Mouse (Mus musculus) fat pad, adult 2 months (tissue): ENCODE results near the gene Ube2n.

Experiments used
- DNase-seq: peaks from one replicate; pipeline ENCODE4 v3.0.0-alpha.2; 2011; ENCODE audit warnings: low read depth, low spot score; ENCODE audit errors: extremely low read depth

Gene Ube2n

DNA sequence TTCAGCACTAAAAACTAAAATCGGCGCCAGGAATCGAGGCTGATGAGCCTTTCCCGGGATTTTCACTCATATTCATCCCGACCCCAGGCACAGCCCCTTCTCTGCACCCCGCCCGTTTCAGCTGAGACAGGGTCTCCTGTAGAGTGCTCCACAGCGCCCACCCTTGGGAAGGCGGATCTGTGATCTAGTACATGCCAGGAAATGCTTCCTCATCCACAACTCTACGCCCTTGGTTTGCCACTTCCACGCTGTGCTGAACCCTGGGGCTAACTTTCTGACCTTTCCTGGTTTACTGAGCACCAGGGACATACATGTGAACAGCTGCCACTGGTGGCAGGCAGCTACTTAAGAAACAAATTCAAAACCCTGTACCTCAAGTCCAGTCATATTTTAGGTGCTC is 40.9 kb downstream of the Ube2n start:
- DNase-seq: no peak

DNA sequence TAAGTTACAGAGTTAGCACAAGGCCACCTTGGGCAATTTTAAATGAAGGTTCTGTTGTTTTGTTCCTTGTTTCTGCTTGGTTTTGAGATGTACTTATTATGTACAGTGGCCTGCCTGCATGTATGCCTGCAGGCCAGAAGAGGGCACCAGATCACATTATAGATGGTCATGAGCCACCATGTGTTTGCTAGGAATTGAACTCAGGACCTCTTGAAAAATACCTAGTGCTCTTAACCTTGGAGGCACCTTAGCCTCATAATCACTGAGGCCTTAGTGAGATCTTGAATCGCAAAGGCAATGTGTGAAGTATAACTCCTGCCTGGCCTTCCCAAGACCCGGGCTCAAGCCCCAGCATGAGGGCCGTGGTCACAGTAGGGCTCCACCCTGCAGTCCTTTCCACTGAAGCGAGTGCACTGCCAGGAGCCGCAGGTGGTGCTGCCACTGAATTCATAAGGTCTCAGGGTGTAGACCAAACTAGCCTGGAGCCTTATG is 42.4 kb downstream of the Ube2n start:
- DNase-seq: no peak

DNA sequence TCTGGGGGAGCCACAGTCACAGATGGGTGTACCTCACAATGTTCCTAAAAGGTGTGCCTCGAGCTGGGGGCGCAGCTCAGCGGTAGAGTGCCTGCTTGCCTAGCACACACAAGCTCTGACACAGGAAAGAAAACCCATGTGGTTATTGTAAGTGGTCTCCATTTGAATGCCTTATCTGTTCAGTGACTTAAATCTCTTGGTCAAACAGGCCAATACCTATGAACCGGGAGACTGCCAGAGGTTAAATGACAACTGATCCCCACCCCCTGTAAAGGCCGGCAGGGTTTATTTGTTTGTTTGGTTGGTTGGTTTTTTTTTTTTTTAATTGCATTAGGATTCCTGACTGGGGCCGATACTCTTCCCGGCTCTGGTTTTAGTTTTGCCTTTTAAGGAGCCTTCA is 44.5 kb downstream of the Ube2n start:
- DNase-seq: no peak

- DNase-seq: no peak
These were observed 45.5 kb downstream of the Ube2n start for GRCm38 (mm10) chr10:95560394-95560983.

- no peak for DNase-seq
These were observed 46.7 kb downstream of the Ube2n start for GRCm38 (mm10) chr10:95561616-95562015.

DNA sequence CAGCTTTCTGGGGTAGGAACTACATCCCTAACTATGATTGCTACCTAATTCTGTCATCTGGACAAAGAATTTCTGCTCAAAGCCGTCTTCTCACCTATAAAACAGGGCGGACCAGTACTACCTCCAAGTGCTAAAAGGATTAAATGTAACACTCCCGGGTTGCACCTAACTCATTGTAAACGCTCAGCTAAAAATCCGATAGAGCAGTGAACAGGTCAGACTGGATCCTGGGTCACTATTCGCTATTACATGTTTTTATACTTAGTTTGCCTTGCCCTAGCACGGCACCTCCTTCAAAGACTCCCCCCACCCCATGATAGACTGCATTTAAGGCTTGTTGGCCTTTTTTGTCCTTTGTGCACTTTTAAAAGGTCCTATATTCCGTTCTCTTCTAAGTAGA is 47.5 kb downstream of the Ube2n start:
- DNase-seq: no peak

- no peak for DNase-seq
These were observed 48.2 kb downstream of the Ube2n start for GRCm38 (mm10) chr10:95562859-95563841.

GRCm38 (mm10) chr10:95563851-95564845 is 49.2 kb downstream of the Ube2n start, which contains the start of gene Nudt4:
Gene Nudt4, minus strand, starts transcription at chr10:95564146.
- DNase-seq: no peak

GRCm38 (mm10) chr10:95565156-95565854 is 50.4 kb downstream of the Ube2n start:
- DNase-seq: no peak

- no peak for DNase-seq
These were observed 51.8 kb downstream of the Ube2n start for GRCm38 (mm10) chr10:95566786-95567185.

GRCm38 (mm10) chr10:95567550-95567949 is 52.6 kb downstream of the Ube2n start:
- no peak for DNase-seq

GRCm38 (mm10) chr10:95568016-95568415 is 53.1 kb downstream of the Ube2n start:
- no peak for DNase-seq

DNA sequence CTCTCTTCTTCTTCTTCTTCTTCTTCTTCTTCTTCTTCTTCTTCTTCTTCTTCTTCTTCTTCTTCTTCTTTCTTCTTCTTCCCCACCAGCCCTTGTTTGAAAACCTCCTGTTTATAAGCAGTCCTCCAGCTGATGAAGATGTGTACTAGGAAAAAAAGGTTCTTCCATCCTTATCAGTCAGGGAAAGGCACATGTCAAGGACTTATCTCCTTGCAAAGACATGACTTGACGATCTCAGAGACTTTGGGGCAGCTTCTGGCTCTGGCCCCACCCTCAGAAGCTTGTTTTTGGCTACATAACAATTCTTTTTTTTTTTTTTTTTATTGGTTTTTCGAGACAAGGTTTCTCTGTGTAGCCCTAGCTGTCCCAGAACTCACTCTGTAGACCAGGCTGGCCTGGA is 54.5 kb downstream of the Ube2n start:
- DNase-seq: no peak

DNA sequence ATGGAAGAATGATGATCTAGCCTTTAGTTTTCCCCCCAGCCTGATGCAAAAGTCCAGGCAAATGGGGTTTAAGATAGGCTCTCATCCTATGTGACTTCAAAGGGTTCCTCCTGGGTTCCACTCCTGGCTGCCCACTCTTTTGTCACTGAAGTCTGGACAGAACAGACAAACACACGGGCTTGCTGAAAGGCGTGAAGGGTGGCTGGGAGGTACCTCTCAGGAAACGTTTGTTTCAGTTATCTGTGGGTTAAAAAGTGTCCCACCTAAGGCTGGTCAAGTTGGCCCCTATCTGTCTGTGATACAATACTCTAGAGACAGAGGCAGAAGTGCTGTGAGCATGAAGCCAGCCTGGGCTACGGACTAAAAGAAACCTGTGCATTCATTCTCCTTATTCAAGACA is 60.0 kb downstream of the Ube2n start:
- no peak for DNase-seq

DNA sequence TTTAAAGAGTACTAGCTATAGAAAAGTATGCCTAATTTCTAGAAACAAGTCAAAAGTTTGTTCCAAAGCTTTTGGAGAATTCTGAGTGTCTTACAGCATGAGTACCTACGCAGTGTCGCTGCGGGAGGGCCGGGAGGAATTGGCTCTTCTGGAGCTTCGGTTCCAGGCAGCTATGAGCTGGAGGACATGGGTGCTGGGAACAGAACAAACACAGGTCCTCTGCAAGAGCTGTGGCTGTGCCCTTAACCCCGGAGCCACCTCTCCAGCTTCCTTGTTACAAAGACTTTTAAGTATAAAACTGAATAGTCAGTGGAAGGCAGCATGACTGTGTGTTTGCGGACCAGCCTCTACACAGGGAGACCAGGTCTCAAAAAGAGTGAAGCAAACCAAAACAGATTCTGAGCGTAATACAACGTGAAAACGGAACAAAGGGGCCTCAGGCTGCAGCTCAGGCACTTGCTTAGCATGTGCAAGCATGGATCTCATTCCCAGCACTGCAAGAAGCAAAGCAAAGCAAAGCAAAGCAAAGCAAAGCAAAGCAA is 61.0 kb downstream of the Ube2n start:
- DNase-seq: no peak

GRCm38 (mm10) chr10:95576876-95577566 is 62.1 kb downstream of the Ube2n start:
- no peak for DNase-seq

DNA sequence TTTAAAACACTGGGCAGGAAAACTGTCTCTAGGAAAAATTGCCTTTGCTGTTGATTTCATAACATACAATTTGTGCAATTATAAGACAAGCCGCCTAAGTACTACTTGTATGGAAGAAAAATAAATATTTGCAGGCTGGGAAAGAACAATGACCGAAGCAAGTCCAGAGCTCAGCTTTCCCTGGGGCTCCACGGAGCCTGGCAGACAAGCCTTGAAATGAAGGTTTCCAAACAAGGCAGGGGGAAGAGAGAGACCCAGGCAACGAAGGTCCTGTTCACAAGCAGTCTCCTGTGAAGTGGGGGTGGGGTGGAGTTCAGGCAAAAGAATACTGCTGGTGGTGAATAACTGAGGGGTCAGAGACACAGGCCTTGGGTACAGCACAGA is 62.6 kb downstream of the Ube2n start:
- peak; percentile 64 for DNase-seq

GRCm38 (mm10) chr10:95585554-95585953 is 70.6 kb downstream of the Ube2n start:
- no peak for DNase-seq

GRCm38 (mm10) chr10:95587509-95588220 is 72.7 kb downstream of the Ube2n start:
- DNase-seq: no peak
